Mouse (Mus musculus) CH12F3 (cell line): ENCODE data around the gene Gm20388.

ENCODE experiments used
- in situ Hi-C: fragments of 300-500 bp; cut with MboI; formaldehyde crosslinking; loops from 2 replicates; pipeline ENCODE4 v1.14.3; 2020; ENCODE audit warnings: low sequenced_read_pairs

Gm20388 gene

GRCm38 (mm10) chr8:124318612-124319315, 4408.1 kb downstream of the Gm20388 start:
- in situ Hi-C loops: no loop called here

DNA sequence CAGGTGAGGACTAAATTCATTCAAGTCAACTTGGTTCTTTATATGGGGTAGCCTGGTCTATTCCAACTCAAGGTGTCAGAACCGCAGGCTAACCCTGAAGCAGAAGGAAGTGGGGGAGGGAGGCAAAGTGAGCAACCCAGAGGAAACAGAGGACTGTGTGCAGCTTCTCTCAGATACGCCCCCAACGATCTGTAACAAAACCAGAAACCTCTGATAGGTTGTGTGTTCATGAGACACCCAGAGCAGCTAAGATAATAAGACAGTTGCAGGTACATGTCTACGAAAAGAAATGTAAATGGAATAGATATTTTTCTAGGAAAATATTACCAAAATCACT, 4408.6 kb downstream of the Gm20388 start:
- in situ Hi-C loops: no loop called here

- in situ Hi-C loops: no loop called here
Measured at GRCm38 (mm10) chr8:124321227-124321840, 4410.7 kb downstream of the Gm20388 start.

- in situ Hi-C loops: no loop called here
Measured at GRCm38 (mm10) chr8:124323356-124323755, 4412.7 kb downstream of the Gm20388 start.

DNA sequence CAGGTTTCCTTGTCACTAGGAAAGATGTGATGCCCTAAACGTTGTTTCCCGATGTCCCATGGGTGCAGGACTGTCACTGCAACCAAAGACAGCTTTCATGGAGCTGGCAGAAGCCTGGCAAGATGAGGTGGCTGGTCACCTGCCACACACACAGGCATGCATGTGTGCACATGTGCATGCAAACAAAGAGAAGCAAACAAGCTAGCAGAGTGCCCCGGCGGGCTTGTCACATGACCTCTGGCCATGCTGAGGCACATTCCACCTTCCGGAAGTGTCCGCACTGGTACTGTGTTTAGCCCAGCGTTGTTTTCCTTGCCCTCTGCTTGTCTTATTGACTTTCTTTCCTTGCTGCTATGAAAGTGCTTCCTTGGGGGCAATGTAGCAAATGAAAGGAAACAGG, 4417.6 kb downstream of the Gm20388 start:
- in situ Hi-C loops: no loop called here

DNA sequence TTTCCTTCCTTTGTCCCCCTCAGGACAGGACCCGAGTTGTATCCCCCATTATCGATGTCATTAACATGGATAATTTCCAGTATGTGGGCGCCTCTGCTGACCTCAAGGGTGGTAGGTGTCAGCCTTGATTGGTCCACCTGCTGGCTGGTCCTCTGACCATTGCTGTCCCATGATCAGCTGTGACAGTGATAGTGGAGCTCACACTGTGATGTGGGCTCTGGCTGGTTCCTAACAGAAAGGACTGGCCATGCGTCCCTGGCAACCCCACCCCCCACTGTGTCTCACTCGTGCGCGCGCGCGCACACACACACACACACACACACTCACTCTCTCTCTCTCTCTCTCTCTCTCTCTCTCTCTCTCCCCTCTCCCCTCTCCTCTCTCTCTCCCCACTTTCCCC, 4419.0 kb downstream of the Gm20388 start:
- in situ Hi-C loops: no loop called here

GRCm38 (mm10) chr8:124330433-124330832, 4419.8 kb downstream of the Gm20388 start:
- in situ Hi-C loops: no loop called here

- in situ Hi-C loops: no loop called here
Measured at GRCm38 (mm10) chr8:124331094-124331493, 4420.5 kb downstream of the Gm20388 start.

DNA sequence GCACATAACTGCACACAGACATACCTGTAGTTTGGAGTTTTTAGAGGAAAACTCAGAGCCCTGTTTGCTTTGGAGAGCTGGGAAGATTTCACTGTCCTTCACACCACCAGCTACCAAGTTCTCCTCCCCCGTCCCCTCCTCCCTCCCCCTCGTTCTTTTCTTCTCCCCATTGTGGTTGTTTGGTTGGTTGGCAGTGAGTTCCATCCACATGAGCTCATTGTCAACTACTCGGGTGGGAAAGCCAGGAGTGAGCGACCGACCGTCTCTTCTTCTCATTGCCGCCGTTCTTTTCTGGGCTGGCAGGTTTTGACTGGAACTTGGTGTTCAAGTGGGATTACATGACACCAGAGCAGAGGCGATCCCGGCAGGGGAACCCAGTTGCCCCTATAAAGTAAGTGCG, 4421.1 kb downstream of the Gm20388 start:
- in situ Hi-C loops: no loop called here

GRCm38 (mm10) chr8:124336302-124336701, 4425.7 kb downstream of the Gm20388 start:
- in situ Hi-C loops: no loop called here

DNA sequence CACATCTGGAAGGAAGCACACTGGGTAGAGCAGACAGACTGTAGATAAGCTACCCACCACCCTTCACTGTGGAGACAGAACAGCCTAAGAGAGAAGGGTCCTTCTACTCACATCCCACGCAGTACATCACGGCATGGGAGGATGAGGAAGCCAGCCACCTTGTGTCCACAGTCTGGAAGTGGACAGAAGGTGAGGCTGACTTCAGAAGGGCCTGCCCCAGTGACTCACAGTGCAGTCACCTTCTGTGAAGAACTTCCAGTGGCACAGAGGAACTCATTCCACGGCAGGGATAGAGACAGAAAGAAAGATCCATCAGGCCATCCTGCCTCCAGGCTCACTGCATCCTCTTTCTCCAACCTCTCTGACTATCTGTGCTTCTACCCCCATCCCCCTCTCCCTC, 4429.1 kb downstream of the Gm20388 start:
- in situ Hi-C loops: no loop called here

GRCm38 (mm10) chr8:124340360-124341068, 4429.9 kb downstream of the Gm20388 start:
- in situ Hi-C loops: no loop called here

GRCm38 (mm10) chr8:124343151-124343550, 4432.5 kb downstream of the Gm20388 start:
- in situ Hi-C loops: no loop called here

DNA sequence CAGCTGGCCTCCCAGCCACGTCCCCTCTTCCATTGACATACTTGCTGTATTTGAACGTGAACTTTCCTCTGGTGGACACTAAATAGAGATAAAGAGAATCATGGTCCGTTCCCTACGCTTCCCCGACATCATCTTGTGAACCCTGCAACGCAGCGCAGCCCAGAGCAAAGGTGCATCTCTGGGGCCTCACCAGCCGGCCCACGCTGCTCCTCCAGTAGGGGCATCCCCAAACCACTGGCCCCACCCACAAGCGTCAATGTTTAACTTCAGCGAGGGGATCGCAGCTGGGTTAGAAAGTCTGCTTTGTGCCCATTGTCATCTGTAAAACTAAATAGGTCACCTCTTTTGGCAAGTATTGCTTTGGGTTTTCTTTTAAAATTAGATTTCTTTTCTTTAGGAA, 4433.4 kb downstream of the Gm20388 start:
- in situ Hi-C loops: no loop called here

- in situ Hi-C loops: no loop called here
Measured at GRCm38 (mm10) chr8:124345098-124345497, 4434.5 kb downstream of the Gm20388 start.

DNA sequence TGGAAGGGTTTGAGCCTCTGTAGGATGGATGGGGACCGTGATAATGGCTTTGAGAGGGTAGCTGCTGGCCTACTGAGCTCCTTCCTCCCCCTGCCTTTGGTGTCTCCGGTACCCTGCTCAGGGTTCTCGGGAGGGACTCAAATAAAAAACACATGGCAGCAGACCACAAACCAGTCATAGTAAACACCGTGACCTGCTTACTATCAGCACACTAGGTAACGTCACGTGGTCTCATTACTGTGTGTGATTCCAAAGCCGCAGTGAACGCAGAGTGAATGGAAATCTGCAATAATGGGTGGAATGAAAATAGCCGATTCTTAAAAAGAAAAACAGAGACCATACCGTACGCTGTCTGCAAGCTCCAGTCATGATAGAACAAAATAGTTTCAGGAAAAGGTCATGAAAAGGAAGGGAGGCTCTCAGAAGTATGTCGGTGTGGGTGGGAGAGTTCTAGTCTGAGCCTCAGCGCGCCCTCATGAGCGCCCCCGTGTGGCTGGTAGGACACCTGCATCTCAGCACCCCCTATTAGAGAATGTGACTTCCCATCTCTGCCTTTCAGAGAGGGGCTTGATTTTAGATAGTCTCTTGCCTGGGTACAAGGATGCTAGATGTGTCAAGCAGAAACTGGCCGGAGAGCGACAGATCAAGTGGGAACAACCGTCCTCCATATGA, 4436.3 kb downstream of the Gm20388 start:
- in situ Hi-C loops: no loop called here

- in situ Hi-C loops: no loop called here
Measured at GRCm38 (mm10) chr8:124348087-124348486, 4437.4 kb downstream of the Gm20388 start.

DNA sequence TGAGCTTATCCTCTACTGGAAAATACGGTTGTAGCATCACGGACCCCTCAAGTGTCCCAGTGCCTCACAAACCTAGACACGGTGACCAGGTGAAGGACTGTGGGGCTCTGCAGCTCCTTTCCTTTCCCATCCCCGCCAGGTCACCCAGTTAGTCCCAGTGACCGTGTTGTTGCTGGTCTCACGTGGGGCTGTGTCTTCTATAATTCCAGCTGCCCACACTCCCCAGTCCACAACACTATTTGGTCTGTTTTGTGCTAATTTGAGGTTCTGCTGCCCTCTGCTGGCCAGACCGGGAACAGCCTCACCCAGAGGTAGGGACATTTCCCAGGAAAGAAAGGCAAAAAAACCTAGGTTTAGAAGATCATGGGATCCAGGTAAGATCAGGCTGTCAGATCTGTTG, 4439.0 kb downstream of the Gm20388 start:
- in situ Hi-C loops: loop anchor here (10.0 kb wide), 1 partner anchor 295 kb away; no protein-coding TSS in a partner anchor

GRCm38 (mm10) chr8:124351636-124352035, 4441.0 kb downstream of the Gm20388 start:
- in situ Hi-C loops: loop anchor here (10.0 kb wide), 1 partner anchor 297 kb away; no protein-coding TSS in a partner anchor

DNA sequence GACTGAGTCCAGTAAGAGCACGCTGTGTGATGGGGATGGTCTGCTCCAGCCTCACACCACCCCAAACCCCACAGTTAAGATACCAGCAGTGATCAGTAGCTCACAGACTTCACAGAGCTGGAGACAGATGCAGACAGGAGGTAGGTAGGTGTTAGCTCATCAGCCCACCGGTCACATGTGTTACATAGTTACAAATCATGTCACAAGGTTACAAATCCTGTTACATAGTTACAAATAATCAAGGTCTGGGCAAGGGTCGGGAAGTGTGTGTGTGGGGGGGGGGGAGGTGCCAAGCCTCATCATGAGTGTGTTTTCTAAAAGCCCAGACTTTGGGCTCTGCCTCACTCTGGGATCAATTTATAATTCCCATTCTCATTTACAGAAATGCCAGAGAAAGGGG, 4450.3 kb downstream of the Gm20388 start:
- in situ Hi-C loops: no loop called here

GRCm38 (mm10) chr8:124361773-124362427, 4451.3 kb downstream of the Gm20388 start:
- in situ Hi-C loops: no loop called here
